Mouse (Mus musculus) limb, embryonic 12.5 days (tissue): ENCODE results near the gene Rtp2. TPM values are rescaled to one million over a fixed set of nuclear protein-coding genes. Genes with fewer than 3 reads are reported as not detected.
"Not testable (repeated sequence)": the region's sequence is repeated elsewhere in the genome, so short reads cannot be mapped to it uniquely, and the experiment has no call there.

Experiments used
- ATAC-seq: fragments of 200-750 bp; cut with Nextera tagmentation; 2 replicates; pipeline ENCODE4 v1.8.0; 2017; ENCODE audit warnings: low read depth, moderate TSS enrichment; ENCODE audit not compliant: insufficient number of reproducible peaks, insufficient read depth, low FRiP score, low TSS enrichment
- H3K27ac ChIP-seq: fragments of 300-500 bp; sonication (generic); 2 replicates; pipeline ENCODE4 v1.5.1; 2016; ENCODE audit warnings: mild to moderate bottlenecking, moderate library complexity
- H3K27me3 ChIP-seq: fragments of 300-500 bp; sonication (generic); 2 replicates; pipeline ENCODE4 v1.6.1; 2016; ENCODE audit warnings: mild to moderate bottlenecking, moderate library complexity
- H3K36me3 ChIP-seq: fragments of 300-500 bp; sonication (generic); 2 replicates; pipeline ENCODE4 v1.6.1; 2016; ENCODE audit warnings: mild to moderate bottlenecking, moderate library complexity
- H3K4me1 ChIP-seq: fragments of 300-500 bp; sonication (generic); replicated peaks from 2 replicates; pipeline ENCODE4 v1.6.1; 2016
- H3K4me2 ChIP-seq: fragments of 300-500 bp; sonication (generic); 2 replicates; pipeline ENCODE4 v1.6.1; 2016; ENCODE audit warnings: mild to moderate bottlenecking, moderate library complexity
- H3K4me3 ChIP-seq: fragments of 300-500 bp; sonication (generic); replicated peaks from 2 replicates; pipeline ENCODE4 v1.5.1; 2016; ENCODE audit warnings: mild to moderate bottlenecking
- H3K9ac ChIP-seq: fragments of 300-500 bp; sonication (generic); replicated peaks from 2 replicates; pipeline ENCODE4 v1.6.1; 2016; ENCODE audit warnings: mild to moderate bottlenecking, moderate library complexity
- H3K9me3 ChIP-seq: fragments of 300-500 bp; sonication (generic); 2 replicates; pipeline ENCODE4 v1.6.1; 2016; ENCODE audit warnings: mild to moderate bottlenecking, moderate library complexity
- WGBS: fragments of 180-500 bp; shearing (Covaris S2); methylation state at CpG from one replicate; pipeline ENCODE4 v1.1.7; 2016; 5-methylcytosine and 5-hydroxymethylcytosine counted together
- polyA plus RNA-seq: library from polyadenylated mRNA; unstranded; fragments of >200 nt; fragmentation: Nextera tagmentation; extraction: Ambion mirVana; gene quantifications from 2 replicates; pipeline ENCODE4 v1.2.1, GENCODE M21; 2016

Rtp2 gene
- polyA plus RNA-seq, 1 experiment from 2014 or later: not detected

- ATAC-seq, H3K36me3 ChIP-seq, H3K27ac ChIP-seq, H3K4me3 ChIP-seq, H3K4me2 ChIP-seq, H3K9me3 ChIP-seq, H3K4me1 ChIP-seq, H3K9ac ChIP-seq, H3K27me3 ChIP-seq: not testable (repeated sequence)
- 89% methylated on average over 9 of the region's 9 CpGs for WGBS
These were observed 23.8 kb downstream of the Rtp2 start for GRCm38 (mm10) chr16:23908076-23909014.

GRCm38 (mm10) chr16:23906586-23906985 lies 25.6 kb downstream of the Rtp2 start:
- not testable (repeated sequence) for ATAC-seq

GRCm38 (mm10) chr16:23901411-23901810 lies 30.8 kb downstream of the Rtp2 start:
- Histone ChIP-seq H3K9me3 (no peaks in the 10 kb centered on the region), H3K9ac (no peak overlapping the region), H3K27ac (no peak overlapping the region), H3K27me3 (peaks cover 22% of the 10 kb centered on the region), H3K4me1 (peaks cover 9% of the 10 kb centered on the region), H3K4me2 (no peak overlapping the region), H3K4me3 (no peak overlapping the region), H3K36me3 (no peaks in the 10 kb centered on the region)
- WGBS: 93% methylated on average over 7 of the region's 7 CpGs
- no peak for ATAC-seq

More at GRCm38 (mm10) chr16:23906586-23906985, 25.6 kb downstream of the Rtp2 start:
- H3K36me3 ChIP-seq, H3K9me3 ChIP-seq, H3K27ac ChIP-seq, H3K9ac ChIP-seq, H3K4me2 ChIP-seq, H3K4me1 ChIP-seq, H3K27me3 ChIP-seq, H3K4me3 ChIP-seq: not testable (repeated sequence)
- 88% methylated on average over 3 of the region's 3 CpGs for WGBS

GRCm38 (mm10) chr16:23900061-23900460 lies 32.1 kb downstream of the Rtp2 start:
- Histone ChIP-seq H3K27me3 (peaks cover 22% of the 10 kb centered on the region), H3K9me3 (no peaks in the 10 kb centered on the region), H3K27ac (no peak overlapping the region), H3K4me2 (no peak overlapping the region), H3K4me1 (peaks cover 9% of the 10 kb centered on the region), H3K4me3 (no peak overlapping the region), H3K9ac (no peak overlapping the region), H3K36me3 (no peaks in the 10 kb centered on the region)
- ATAC-seq: no peak
- WGBS: 84% methylated on average over 4 of the region's 4 CpGs

- no peaks in the 10 kb centered on the region for H3K36me3 ChIP-seq
- H3K27ac ChIP-seq: no peak overlapping the region
- H3K4me1 ChIP-seq: peaks cover 9% of the 10 kb centered on the region
- ATAC-seq: 0 out of 2 replicates have a peak, but pooled peaks have one; percentile 42
- H3K4me2 ChIP-seq: peak overlapping the region; percentile 56
- peaks cover 22% of the 10 kb centered on the region for H3K27me3 ChIP-seq
- no peak overlapping the region for H3K4me3 ChIP-seq
- H3K9me3 ChIP-seq: no peaks in the 10 kb centered on the region
- no peak overlapping the region for H3K9ac ChIP-seq
- WGBS: 8% methylated on average over 12 of the region's 12 CpGs
These were observed 33.4 kb downstream of the Rtp2 start for GRCm38 (mm10) chr16:23898840-23899239.

- H3K27ac ChIP-seq: no peak overlapping the region
- peaks cover 24% of the 10 kb centered on the region for H3K27me3 ChIP-seq
- H3K4me1 ChIP-seq: peaks cover 9% of the 10 kb centered on the region
- H3K4me3 ChIP-seq: peak overlapping the region; percentile 15; the same call in 1 of the 2 replicates
- H3K9me3 ChIP-seq: no peaks in the 10 kb centered on the region
- no peak overlapping the region for H3K9ac ChIP-seq
- peak overlapping the region; percentile 56 for H3K4me2 ChIP-seq
- WGBS: 12% methylated on average over 15 of the region's 15 CpGs
- H3K36me3 ChIP-seq: no peaks in the 10 kb centered on the region
- ATAC-seq: no peak
These were observed 34.1 kb downstream of the Rtp2 start for GRCm38 (mm10) chr16:23897984-23898586.

GRCm38 (mm10) chr16:23897486-23897885 lies 34.7 kb downstream of the Rtp2 start:
- Histone ChIP-seq H3K36me3 (no peaks in the 10 kb centered on the region), H3K9ac (no peak overlapping the region), H3K4me2 (peak overlapping the region; percentile 56), H3K27me3 (peaks cover 30% of the 10 kb centered on the region), H3K4me1 (peaks cover 9% of the 10 kb centered on the region), H3K27ac (no peak overlapping the region), H3K9me3 (no peaks in the 10 kb centered on the region), H3K4me3 (no peak overlapping the region)
- 64% methylated on average over 5 of the region's 5 CpGs for WGBS
- no peak for ATAC-seq

GRCm38 (mm10) chr16:23895135-23895534 lies 37.1 kb downstream of the Rtp2 start:
- H3K27ac ChIP-seq: no peak overlapping the region
- peaks cover 12% of the 10 kb centered on the region for H3K4me1 ChIP-seq
- 84% methylated on average over 3 of the region's 3 CpGs for WGBS
- no peak overlapping the region for H3K4me3 ChIP-seq
- no peak overlapping the region for H3K4me2 ChIP-seq
- no peak overlapping the region for H3K9ac ChIP-seq
- H3K9me3 ChIP-seq: no peaks in the 10 kb centered on the region
- peaks cover 53% of the 10 kb centered on the region for H3K27me3 ChIP-seq
- H3K36me3 ChIP-seq: no peaks in the 10 kb centered on the region
- ATAC-seq: no peak

GRCm38 (mm10) chr16:23890636-23891035 lies 41.6 kb downstream of the Rtp2 start, which contains the start of gene Sst:
Gene Sst, minus strand, starts transcription at chr16:23890958.
- H3K9ac ChIP-seq: no peak within 1 kb of the TSS
- ATAC-seq: no peak
- peaks cover 39% of the 10 kb centered on the region for H3K27me3 ChIP-seq
- peaks cover 20% of the 10 kb centered on the region for H3K4me1 ChIP-seq
- no peak within 1 kb of the TSS; the same call in 1 of the 2 replicates for H3K4me2 ChIP-seq
- no peaks in the 10 kb centered on the region for H3K36me3 ChIP-seq
- H3K27ac ChIP-seq: no peak within 1 kb of the TSS
- WGBS: 7% methylated on average over 26 of the region's 26 CpGs
- H3K9me3 ChIP-seq: no peaks in the 10 kb centered on the region
- H3K4me3 ChIP-seq: no peak within 1 kb of the TSS

GRCm38 (mm10) chr16:23890151-23890550 lies 42.0 kb downstream of the Rtp2 start:
- Histone ChIP-seq H3K4me3 (no peak overlapping the region), H3K9me3 (no peaks in the 10 kb centered on the region), H3K27me3 (peaks cover 39% of the 10 kb centered on the region), H3K36me3 (no peaks in the 10 kb centered on the region), H3K9ac (no peak overlapping the region), H3K27ac (no peak overlapping the region), H3K4me2 (no peak overlapping the region; the same call in 1 of the 2 replicates), H3K4me1 (peaks cover 25% of the 10 kb centered on the region)
- no peak for ATAC-seq
- WGBS: 6% methylated on average over 9 of the region's 9 CpGs

- H3K4me1 ChIP-seq: peaks cover 26% of the 10 kb centered on the region
- no peaks in the 10 kb centered on the region for H3K9me3 ChIP-seq
- no peak overlapping the region for H3K4me3 ChIP-seq
- 76% methylated on average over 10 of the region's 10 CpGs for WGBS
- no peak overlapping the region for H3K9ac ChIP-seq
- H3K36me3 ChIP-seq: no peaks in the 10 kb centered on the region
- no peak overlapping the region for H3K4me2 ChIP-seq
- no peak overlapping the region for H3K27ac ChIP-seq
- H3K27me3 ChIP-seq: peaks cover 37% of the 10 kb centered on the region
- no peak for ATAC-seq
These were observed 44.1 kb downstream of the Rtp2 start for GRCm38 (mm10) chr16:23887910-23888579.
